Mouse (Mus musculus) liver, adult 2 months (tissue): ENCODE measurements around the gene Abcc9.

Source experiments
- CTCF ChIP-seq: fragments of 200-500 bp; IDR thresholded peaks from 2 replicates; pipeline ENCODE4 v1.5.1; 2011; ENCODE audit warnings: low read depth, low read length, control low read depth
- POLR2A ChIP-seq: fragments of 200-500 bp; IDR thresholded peaks from 2 replicates; pipeline ENCODE4 v1.6.1; 2011; ENCODE audit warnings: low read length, control low read depth; ENCODE audit not compliant: insufficient read depth; ENCODE audit errors: extremely low read depth

DNA sequence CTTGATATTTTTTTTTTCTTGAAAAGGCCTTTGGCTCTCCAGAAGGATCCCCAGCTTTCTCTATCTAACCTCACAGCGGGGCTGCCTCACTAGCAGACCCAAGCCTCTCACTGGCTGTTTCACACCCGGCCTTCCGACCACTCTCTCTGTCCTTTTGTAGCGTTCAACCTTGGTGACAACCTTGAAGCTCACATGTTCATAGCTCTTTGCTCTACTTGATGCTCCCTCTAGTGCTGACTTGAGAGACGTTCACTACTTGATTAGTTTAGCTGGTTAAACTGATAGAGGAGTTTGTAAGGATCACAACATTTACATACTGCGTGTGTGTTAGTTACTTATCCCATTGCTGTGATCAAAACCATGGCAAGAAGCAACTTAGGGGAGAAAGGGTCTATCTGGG is 18.5 kb upstream of the Abcc9 start:
- TF ChIP-seq CTCF (no peak), POLR2A (no peak)
